11 mouse cellular contexts compared by ENCODE assay signal in genomic region chr6:87099671-87100296, GRCm38 (mm10). TPM values are rescaled to one million over a fixed set of nuclear protein-coding genes. Genes with fewer than 3 reads are reported as not detected.
DNase-seq lines count a peak whose midpoint lies in the region; ATAC-seq and TF ChIP-seq lines count a peak whose summit lies in the region.
"Had no signal": no experiment of that assay in that cellular context is flagged by ENCODE, and none has a peak within 500 bp of the region (broad histone marks: within the 10 kb centered on the region; RNA-seq: fewer than 3 reads in every experiment).

No protein-coding gene starts in this region.

- no peaks in the 10 kb centered on the region for H3K79me2 ChIP-seq in heart, adult 2 months (replicated peaks; ENCODE audit: control insufficient read depth, insufficient read depth, low read length)

- H3K27me3 ChIP-seq in heart, embryonic 10.5 days (ENCODE audit: insufficient read depth, poor library complexity, severe bottlenecking), result peaks cover 3% of the 10 kb centered on the region; the same call in 1 of the 2 replicates
- H3K27me3 ChIP-seq in heart, adult 2 months (ENCODE audit: control insufficient read depth, insufficient read depth, low read length), result no peaks in the 10 kb centered on the region
- no peaks in the 10 kb centered on the region for H3K27me3 ChIP-seq in kidney, adult 2 months (replicated peaks; ENCODE audit: control insufficient read depth, insufficient read depth, low read length)
- H3K27me3 ChIP-seq in kidney, embryonic 16.5 days (ENCODE audit: insufficient read depth, low read length), result no peaks in the 10 kb centered on the region
- H3K27me3 ChIP-seq: midbrain, embryonic 12.5 days; Patski had no signal

- no peak for TF ChIP-seq EP300 in heart, adult 2 months (IDR thresholded peaks at IDR 0.05; ENCODE audit: insufficient read depth, low read depth, low read length)

- no peak for TF ChIP-seq CTCF in heart, adult 2 months (IDR thresholded peaks at IDR 0.05)
- no peak for TF ChIP-seq CTCF in kidney, adult 2 months (conservative IDR thresholded peaks at IDR 0.05; ENCODE audit: insufficient read depth, insufficient read length, low read depth, low read length)

- H3K36me3 ChIP-seq in heart, embryonic 10.5 days, result no peaks in the 10 kb centered on the region
- H3K36me3 ChIP-seq in heart, adult 2 months (ENCODE audit: control insufficient read depth, insufficient read depth, low read length), result no peaks in the 10 kb centered on the region
- no peaks in the 10 kb centered on the region for H3K36me3 ChIP-seq in kidney, adult 2 months (ENCODE audit: control insufficient read depth, insufficient read depth, low read length)
- H3K36me3 ChIP-seq in kidney, embryonic 16.5 days (ENCODE audit: insufficient read depth, low read length), result no peaks in the 10 kb centered on the region
- H3K36me3 ChIP-seq: midbrain, embryonic 12.5 days had no signal

- no peak for TF ChIP-seq POLR2A in heart, adult 2 months (IDR thresholded peaks at IDR 0.05; ENCODE audit: insufficient read depth, low read depth, low read length)
- no peak for TF ChIP-seq POLR2A in kidney, adult 2 months (IDR thresholded peaks at IDR 0.05; ENCODE audit: low read depth, low read length)

- no peak for ATAC-seq in kidney, embryonic 16.5 days (ENCODE audit: low FRiP score, low TSS enrichment)
- ATAC-seq: Patski had no signal

- peak overlapping the region; percentile 33 for H3K27ac ChIP-seq in heart, embryonic 10.5 days
- no peak overlapping the region; the same call in 1 of the 2 replicates for H3K27ac ChIP-seq in heart, adult 2 months
- no peak overlapping the region for H3K27ac ChIP-seq in kidney, adult 2 months (ENCODE audit: insufficient read depth, low read depth, low read length)
- H3K27ac ChIP-seq in kidney, embryonic 16.5 days (ENCODE audit: low read length), result no peak overlapping the region
- H3K27ac ChIP-seq: midbrain, embryonic 12.5 days had no signal

- WGBS in heart, embryonic 10.5 days, result 59% methylated on average over 7 of the region's 7 CpGs
- 67% methylated on average over 7 of the region's 7 CpGs for WGBS in heart, adult 2 months
- WGBS in kidney, adult 2 months, result 64% methylated on average over 7 of the region's 7 CpGs
- 55% methylated on average over 7 of the region's 7 CpGs for WGBS in kidney, embryonic 16.5 days

- no peaks in the 10 kb centered on the region for H3K9me3 ChIP-seq in heart, embryonic 10.5 days
- no peaks in the 10 kb centered on the region for H3K9me3 ChIP-seq in kidney, embryonic 16.5 days (ENCODE audit: low read length)
- H3K9me3 ChIP-seq: midbrain, embryonic 12.5 days had no signal

- no peak overlapping the region for H3K9ac ChIP-seq in heart, adult 2 months (ENCODE audit: low read depth, low read length)
- H3K9ac ChIP-seq in kidney, embryonic 16.5 days (replicated peaks; ENCODE audit: low read length), result no peak overlapping the region
- H3K9ac ChIP-seq: midbrain, embryonic 12.5 days had no signal

- peaks cover 39% of the 10 kb centered on the region for H3K4me1 ChIP-seq in heart, embryonic 10.5 days
- H3K4me1 ChIP-seq in heart, adult 2 months (ENCODE audit: control insufficient read depth, insufficient read depth, low read length), result no peaks in the 10 kb centered on the region; the same call in 1 of the 2 replicates
- H3K4me1 ChIP-seq in kidney, adult 2 months (ENCODE audit: control insufficient read depth, insufficient read depth, low read length), result no peaks in the 10 kb centered on the region
- H3K4me1 ChIP-seq in kidney, embryonic 16.5 days (ENCODE audit: insufficient read depth, low read length), result peaks cover 20% of the 10 kb centered on the region

- H3K4me3 ChIP-seq in heart, embryonic 10.5 days, result no peak overlapping the region
- no peak overlapping the region for H3K4me3 ChIP-seq in heart, adult 2 months
- H3K4me3 ChIP-seq in kidney, adult 2 months (ENCODE audit: insufficient read depth, low read depth, low read length), result no peak overlapping the region
- no peak overlapping the region for H3K4me3 ChIP-seq in kidney, embryonic 16.5 days (ENCODE audit: low read length)
- H3K4me3 ChIP-seq: midbrain, embryonic 12.5 days had no signal

- intact Hi-C loops in heart, adult 2 months (cut with DNase I), result loop anchor here (5.0 kb wide), 1 partner anchor 113 kb away; no protein-coding TSS in a partner anchor
- intact Hi-C loops in heart, postnatal 10 days (cut with DNase I), result loop anchor here (5.0 kb wide), 1 partner anchor 138 kb away; no protein-coding TSS in a partner anchor

- no peak overlapping the region for H3K4me2 ChIP-seq in kidney, embryonic 16.5 days (replicated peaks; ENCODE audit: low read depth, low read length)
- H3K4me2 ChIP-seq: midbrain, embryonic 12.5 days had no signal

- DNase-seq in heart, embryonic 10.5 days (ENCODE audit: low spot score), result peak; percentile 77
- DNase-seq in heart, adult 2 months, result no peak
- DNase-seq in adipocyte (ENCODE audit: low spot score), result peak; percentile 65
- peak; percentile 39 to 41 for DNase-seq in heart, postnatal 10 days
- peak; percentile 61 for DNase-seq in lung, postnatal 36 days
- DNase-seq in ovary, postnatal 10 days (ENCODE audit: low spot score), result no peak
- no peak for DNase-seq in kidney, adult 2 months

RNA-seq across cellular contexts. Expression of gene D6Ertd527e, which starts 4.8 kb away (rescaled TPM):
- polyA plus RNA-seq in heart, embryonic 10.5 days (2016; fragmentation: Nextera tagmentation; extraction: Ambion mirVana), result not detected in 2 replicates
- total RNA-seq in heart, adult 2 months (2021), result not detected
- 0.04 TPM in 1 of 2 replicates, not detected in the other for polyA plus RNA-seq in heart, adult 2 months (2012; rRNA removed)
- not detected for total RNA-seq in heart, postnatal 10 days (2021)
- polyA plus RNA-seq in kidney, adult 2 months (2012; rRNA removed), result 0.09 TPM in 1 of 2 replicates, not detected in the other
- 0.26 and 0.39 TPM in 2 replicates for polyA plus RNA-seq in kidney, embryonic 16.5 days (2015; fragmentation: Nextera tagmentation; extraction: Ambion mirVana)
- total RNA-seq: hematopoietic stem cell, adult 5-6 weeks had no signal
- polyA plus RNA-seq: midbrain, embryonic 12.5 days; Patski had no signal

RNA-seq across cellular contexts. Expression of gene Gfpt1, which starts 57.1 kb away (rescaled TPM):
- 15.8 and 18.6 TPM in 2 replicates for polyA plus RNA-seq in heart, embryonic 10.5 days (2016; fragmentation: Nextera tagmentation; extraction: Ambion mirVana)
- 10 to 100 TPM; 16.1 to 17.5 TPM for total RNA-seq in heart, adult 2 months (2021)
- polyA plus RNA-seq in heart, adult 2 months (2012; rRNA removed), result 6.1 and 13.0 TPM in 2 replicates
- 10 to 100 TPM; 18.2 to 19.6 TPM for total RNA-seq in heart, postnatal 10 days (2021)
- polyA plus RNA-seq in kidney, adult 2 months (2012; rRNA removed), result 10.3 and 11.9 TPM in 2 replicates
- 18.1 and 20.7 TPM in 2 replicates for polyA plus RNA-seq in kidney, embryonic 16.5 days (2015; fragmentation: Nextera tagmentation; extraction: Ambion mirVana)

Comparison
In these comparisons a context has a peak if more than half of its experiments do, and no peak if none do; other contexts are left out.
1. DNase-seq: peak in heart, embryonic 10.5 days (single experiment), adipocyte (single experiment), heart, postnatal 10 days (2 of 2) and lung, postnatal 36 days (single experiment); none in heart, adult 2 months (0 of 2), ovary, postnatal 10 days (single experiment) and kidney, adult 2 months (single experiment).